Mouse (Mus musculus) thymus, adult 2 months (tissue): ENCODE measurements around the gene Ell2. TPM values are rescaled to one million over a fixed set of nuclear protein-coding genes. Genes with fewer than 3 reads are reported as not detected.

Experiments used
- DNase-seq: peaks from one replicate; pipeline ENCODE4 v3.0.0; 2021
- H3K27ac ChIP-seq: fragments of 200-500 bp; 2 replicates; pipeline ENCODE4 v1.5.1; 2012; ENCODE audit warnings: low read length, control low read depth; ENCODE audit not compliant: control insufficient read depth, insufficient read depth
- H3K27me3 ChIP-seq: fragments of 200-500 bp; 2 replicates; pipeline ENCODE4 v1.6.1; 2012; ENCODE audit warnings: mild to moderate bottlenecking, low read length, moderate library complexity, mixed read lengths; ENCODE audit not compliant: control insufficient read depth, insufficient read depth
- H3K36me3 ChIP-seq: fragments of 200-500 bp; 2 replicates; pipeline ENCODE4 v1.6.1; 2012; ENCODE audit warnings: mild to moderate bottlenecking, low read length, moderate library complexity; ENCODE audit not compliant: control insufficient read depth, insufficient read depth
- H3K4me1 ChIP-seq: fragments of 200-500 bp; replicated peaks from 2 replicates; pipeline ENCODE4 v1.6.1; 2012; ENCODE audit warnings: low read length; ENCODE audit not compliant: control insufficient read depth, insufficient read depth
- H3K4me3 ChIP-seq: fragments of 200-500 bp; 2 replicates; pipeline ENCODE4 v1.5.1; 2012; ENCODE audit warnings: mild to moderate bottlenecking, low read length, control low read depth, moderate library complexity; ENCODE audit not compliant: control insufficient read depth, insufficient read depth
- CTCF ChIP-seq: fragments of 200-500 bp; IDR thresholded peaks from 2 replicates; pipeline ENCODE4 v1.5.1; 2012; ENCODE audit warnings: mild to moderate bottlenecking, control low read depth, low read length, moderate library complexity, borderline replicate concordance; ENCODE audit not compliant: control insufficient read depth, poor library complexity, insufficient read depth; ENCODE audit errors: extremely low read depth
- POLR2A ChIP-seq: fragments of 200-500 bp; IDR thresholded peaks from 2 replicates; pipeline ENCODE4 v1.6.1; 2012; ENCODE audit warnings: mild to moderate bottlenecking, low read length, control low read depth, moderate library complexity; ENCODE audit not compliant: control insufficient read depth, poor library complexity, insufficient read depth; ENCODE audit errors: extremely low read depth
- WGBS: fragments of 180-500 bp; shearing (Covaris S2); methylation state at CpG from one replicate; pipeline ENCODE4 v1.1.7; 2018; 5-methylcytosine and 5-hydroxymethylcytosine counted together
- polyA plus RNA-seq: library from polyadenylated mRNA; depleted of rRNA; stranded (reverse); fragments of >200 nt; gene quantifications from 2 replicates; pipeline ENCODE4 v1.2.3, GENCODE M21; 2012

Ell2 gene
- polyA plus RNA-seq, 1 experiment: 2.2 TPM

DNA sequence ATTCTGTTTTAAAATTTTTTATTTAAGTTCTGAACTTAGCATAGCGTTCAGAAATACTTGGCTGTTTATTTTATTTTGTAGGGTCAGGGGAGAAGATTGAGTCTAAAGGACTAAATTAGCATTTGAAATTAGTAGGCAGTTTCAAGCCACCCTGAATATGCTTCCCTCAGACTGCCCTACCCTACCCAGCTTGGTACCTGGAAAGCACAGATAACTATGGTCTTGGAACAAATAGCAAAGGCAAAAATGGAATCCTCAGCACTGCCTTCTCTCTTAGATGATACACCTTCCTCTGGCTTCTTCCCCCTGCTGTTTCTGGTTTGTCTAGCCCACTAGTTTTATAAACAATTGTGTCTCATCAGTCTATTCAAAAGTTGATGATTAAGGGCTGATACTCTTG lies 23.3 kb downstream of the Ell2 start:
- no peaks in the 10 kb centered on the region for H3K4me1 ChIP-seq
- H3K36me3 ChIP-seq: no peaks in the 10 kb centered on the region
- 100% methylated on average over 1 of the region's 1 CpGs for WGBS
- H3K27me3 ChIP-seq: no peaks in the 10 kb centered on the region
- DNase-seq: no peak
- H3K4me3 ChIP-seq: no peak overlapping the region
- TF ChIP-seq CTCF (no peak), POLR2A (no peak)
- H3K27ac ChIP-seq: no peak overlapping the region

DNA sequence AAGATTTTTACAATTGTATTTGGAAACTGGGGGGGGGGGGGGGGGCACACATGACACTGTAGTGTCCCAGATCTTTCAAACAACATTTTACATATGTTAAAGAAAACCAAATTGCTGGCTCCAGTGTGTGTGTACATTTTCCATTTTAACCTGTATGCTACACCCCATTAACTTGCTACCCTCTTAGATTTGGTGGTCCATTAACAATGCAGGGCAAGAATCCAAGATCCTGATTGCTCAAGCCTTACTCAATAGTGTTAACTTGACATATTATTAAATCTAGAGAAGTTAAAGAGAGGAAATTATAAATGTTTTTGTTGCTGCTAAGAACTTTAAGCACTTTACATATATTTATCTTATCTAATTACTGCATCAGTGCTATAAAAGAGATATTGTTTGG lies 24.2 kb downstream of the Ell2 start:
- H3K36me3 ChIP-seq: no peaks in the 10 kb centered on the region
- H3K27ac ChIP-seq: no peak overlapping the region
- H3K27me3 ChIP-seq: no peaks in the 10 kb centered on the region
- no peak for TF ChIP-seq POLR2A
- no peak for TF ChIP-seq CTCF
- H3K4me3 ChIP-seq: no peak overlapping the region
- H3K4me1 ChIP-seq: no peaks in the 10 kb centered on the region
- no peak for DNase-seq

DNA sequence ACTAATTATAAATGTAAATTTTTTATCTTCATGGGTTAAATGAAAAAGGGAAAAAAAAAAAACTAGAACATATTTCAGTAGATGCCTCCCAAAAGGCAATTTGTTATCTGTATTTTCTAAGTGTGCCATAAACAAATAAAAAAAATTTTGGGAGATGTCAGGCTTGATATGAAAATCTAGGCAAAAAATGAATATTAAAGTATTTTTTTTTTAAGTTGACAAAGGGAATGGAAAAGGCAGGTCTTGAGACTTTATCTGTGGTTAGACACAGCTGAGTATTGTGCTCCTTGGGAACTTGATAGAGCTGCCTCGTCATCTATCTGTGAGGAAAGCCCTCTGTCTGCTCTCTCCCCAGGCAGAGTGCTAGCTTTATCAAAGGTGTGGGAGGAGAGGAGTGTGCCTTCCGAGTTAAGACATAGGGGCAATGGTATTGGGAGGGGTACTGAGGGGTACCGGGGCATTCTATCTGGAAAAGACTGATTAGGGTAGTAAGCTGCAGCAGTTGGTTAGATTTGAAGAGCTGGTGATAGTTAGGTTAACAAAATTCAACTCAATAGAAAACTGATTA lies 27.1 kb downstream of the Ell2 start:
- H3K27me3 ChIP-seq: no peaks in the 10 kb centered on the region
- H3K27ac ChIP-seq: no peak overlapping the region
- DNase-seq: no peak
- H3K4me1 ChIP-seq: no peaks in the 10 kb centered on the region
- 83% methylated on average over 3 of the region's 3 CpGs for WGBS
- no peak overlapping the region for H3K4me3 ChIP-seq
- H3K36me3 ChIP-seq: no peaks in the 10 kb centered on the region
- TF ChIP-seq POLR2A (no peak), CTCF (no peak)

DNA sequence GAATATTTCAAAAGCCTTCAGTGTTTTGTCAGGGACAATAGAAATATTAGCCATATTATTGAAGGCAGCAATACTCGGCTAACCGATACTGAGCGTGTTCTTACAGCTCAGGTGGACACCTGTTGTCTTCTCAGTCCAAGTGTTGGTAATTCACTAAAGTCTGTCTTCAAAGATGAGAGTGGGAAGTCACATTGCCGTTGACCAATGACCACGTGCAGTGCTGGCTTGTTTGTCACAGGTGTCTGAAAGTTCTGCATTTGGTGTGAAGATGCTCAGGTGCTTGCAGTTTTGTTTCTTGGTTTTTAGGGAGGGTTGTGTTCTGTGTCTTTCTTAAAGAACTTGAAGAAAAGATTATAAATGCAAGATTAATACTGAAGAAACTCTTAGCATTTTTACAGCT lies 27.7 kb downstream of the Ell2 start:
- no peak overlapping the region for H3K27ac ChIP-seq
- TF ChIP-seq POLR2A (no peak), CTCF (no peak)
- H3K4me3 ChIP-seq: no peak overlapping the region
- H3K36me3 ChIP-seq: no peaks in the 10 kb centered on the region
- H3K4me1 ChIP-seq: no peaks in the 10 kb centered on the region
- DNase-seq: no peak
- H3K27me3 ChIP-seq: no peaks in the 10 kb centered on the region
- WGBS: 83% methylated on average over 5 of the region's 5 CpGs

DNA sequence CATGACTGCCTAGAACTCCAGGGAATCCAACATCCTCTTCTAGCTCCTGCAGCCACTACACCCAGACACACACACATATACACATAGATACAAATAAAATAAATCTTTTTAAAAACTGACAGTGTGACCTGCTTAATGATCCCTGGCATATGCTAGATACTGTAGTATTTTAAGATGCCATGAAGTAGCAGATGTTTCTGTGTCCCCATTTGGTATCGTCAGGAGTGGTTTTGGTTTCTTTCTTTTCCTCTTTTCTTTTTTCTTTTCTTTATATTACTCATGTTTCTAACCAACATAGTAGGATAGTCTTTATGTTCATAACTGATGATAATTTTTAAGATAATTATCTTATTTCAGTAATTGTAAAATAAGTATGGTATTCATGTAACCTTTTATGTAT lies 29.0 kb downstream of the Ell2 start:
- H3K36me3 ChIP-seq: no peaks in the 10 kb centered on the region
- WGBS: 88% methylated on average over 1 of the region's 1 CpGs

DNA sequence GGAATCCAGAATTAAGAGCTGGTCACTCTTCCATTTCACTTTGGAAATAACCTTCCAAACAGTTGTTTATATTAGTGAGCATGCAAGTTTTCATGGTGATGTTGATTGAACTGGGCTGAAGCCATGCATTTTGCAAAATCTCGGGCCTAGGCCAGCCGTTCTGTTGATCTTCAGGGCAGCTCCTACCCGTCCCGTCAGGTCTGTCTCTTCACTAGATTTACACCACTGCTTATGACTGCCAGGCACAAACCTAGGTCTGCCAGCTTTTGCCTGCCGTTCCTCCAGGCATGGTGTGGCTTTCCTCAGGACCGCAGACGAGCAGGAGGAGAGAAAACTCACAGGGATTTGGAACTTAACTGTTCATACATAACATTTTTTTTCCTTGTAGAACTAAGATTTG lies 31.4 kb downstream of the Ell2 start:
- Histone ChIP-seq H3K36me3 (no peaks in the 10 kb centered on the region), H3K4me1 (no peaks in the 10 kb centered on the region), H3K27me3 (no peaks in the 10 kb centered on the region), H3K4me3 (no peak overlapping the region), H3K27ac (no peak overlapping the region)
- WGBS: 92% methylated on average over 7 of the region's 7 CpGs
- DNase-seq: no peak
- no peak for TF ChIP-seq POLR2A
- no peak for TF ChIP-seq CTCF

More for the DNA sequence above, 29.0 kb downstream of the Ell2 start:
- Histone ChIP-seq H3K4me3 (no peak overlapping the region), H3K27ac (no peak overlapping the region), H3K4me1 (no peaks in the 10 kb centered on the region), H3K27me3 (no peaks in the 10 kb centered on the region)
- no peak for DNase-seq
- no peak for TF ChIP-seq POLR2A
- no peak for TF ChIP-seq CTCF

GRCm38 (mm10) chr13:75738536-75738935 lies 32.0 kb downstream of the Ell2 start:
- 13% methylated on average over 6 of the region's 6 CpGs for WGBS
- TF ChIP-seq POLR2A (no peak), CTCF (no peak)
- no peak overlapping the region for H3K4me3 ChIP-seq
- no peaks in the 10 kb centered on the region for H3K4me1 ChIP-seq
- no peaks in the 10 kb centered on the region for H3K36me3 ChIP-seq
- no peak for DNase-seq
- no peak overlapping the region for H3K27ac ChIP-seq
- H3K27me3 ChIP-seq: no peaks in the 10 kb centered on the region
